Mouse (Mus musculus): ENCODE measurements around the gene March2.
A peak's percentile ranks its signal among the peaks of the same experiment; 100 is the strongest.
"Not testable (repeated sequence)": the region's sequence is repeated elsewhere in the genome, so short reads cannot be mapped to it uniquely, and the experiment has no call there.

Gene March2

GRCm38 (mm10) chr17:33718384-33718881 lies at the start of gene March2:
March2 (minus strand) TSS chr17:33718670.
- ATAC-seq (ENCODE audit: insufficient number of reproducible peaks, low FRiP score, low TSS enrichment) = peak; percentile 100

- no peak for ATAC-seq (ENCODE audit: insufficient number of reproducible peaks, low FRiP score, low TSS enrichment)
These were observed 47.9 kb upstream of the March2 start for GRCm38 (mm10) chr17:33766389-33766788.

GRCm38 (mm10) chr17:33760255-33761165 lies 42.0 kb upstream of the March2 start, which contains the start of gene Rab11b:
Rab11b (minus strand) TSS chr17:33760530.
- ATAC-seq (ENCODE audit: insufficient number of reproducible peaks, low FRiP score, low TSS enrichment) = peak; percentile 99

- ATAC-seq (ENCODE audit: insufficient number of reproducible peaks, low FRiP score, low TSS enrichment) = peak; percentile 18; the same call in 1 of the 2 replicates
These were observed 41.3 kb upstream of the March2 start for GRCm38 (mm10) chr17:33759767-33760254.

- no peak for ATAC-seq (ENCODE audit: insufficient number of reproducible peaks, low FRiP score, low TSS enrichment)
These were observed 38.8 kb upstream of the March2 start for GRCm38 (mm10) chr17:33757231-33757630.

GRCm38 (mm10) chr17:33756108-33756790 lies 37.8 kb upstream of the March2 start:
- ATAC-seq (ENCODE audit: insufficient number of reproducible peaks, low FRiP score, low TSS enrichment) = no peak

- no peak for ATAC-seq (ENCODE audit: insufficient number of reproducible peaks, low FRiP score, low TSS enrichment)
These were observed 37.1 kb upstream of the March2 start for GRCm38 (mm10) chr17:33755418-33756107.

GRCm38 (mm10) chr17:33754656-33755055 lies 36.2 kb upstream of the March2 start:
- ATAC-seq (ENCODE audit: insufficient number of reproducible peaks, low FRiP score, low TSS enrichment) = no peak

GRCm38 (mm10) chr17:33752297-33752696 lies 33.8 kb upstream of the March2 start:
- ATAC-seq (ENCODE audit: insufficient number of reproducible peaks, low FRiP score, low TSS enrichment) = no peak

GRCm38 (mm10) chr17:33751181-33751580 lies 32.7 kb upstream of the March2 start:
- no peak for ATAC-seq (ENCODE audit: insufficient number of reproducible peaks, low FRiP score, low TSS enrichment)

GRCm38 (mm10) chr17:33749451-33749850 lies 31.0 kb upstream of the March2 start:
- no peak for ATAC-seq (ENCODE audit: insufficient number of reproducible peaks, low FRiP score, low TSS enrichment)

- ATAC-seq (ENCODE audit: insufficient number of reproducible peaks, low FRiP score, low TSS enrichment) = no peak
These were observed 27.5 kb upstream of the March2 start for GRCm38 (mm10) chr17:33746011-33746410.

GRCm38 (mm10) chr17:33744686-33745384 lies 26.4 kb upstream of the March2 start:
- ATAC-seq (ENCODE audit: insufficient number of reproducible peaks, low FRiP score, low TSS enrichment) = no peak

- no peak for ATAC-seq (ENCODE audit: insufficient number of reproducible peaks, low FRiP score, low TSS enrichment)
These were observed 23.9 kb upstream of the March2 start for GRCm38 (mm10) chr17:33742420-33742819.

- ATAC-seq (ENCODE audit: insufficient number of reproducible peaks, low FRiP score, low TSS enrichment) = not testable (repeated sequence)
These were observed 15.1 kb upstream of the March2 start for GRCm38 (mm10) chr17:33733526-33733925.

- not testable (repeated sequence) for ATAC-seq (ENCODE audit: insufficient number of reproducible peaks, low FRiP score, low TSS enrichment)
These were observed 14.2 kb upstream of the March2 start for GRCm38 (mm10) chr17:33732556-33733083.

- no peak for ATAC-seq (ENCODE audit: insufficient number of reproducible peaks, low FRiP score, low TSS enrichment)
These were observed 10.7 kb upstream of the March2 start for GRCm38 (mm10) chr17:33729215-33729614.

GRCm38 (mm10) chr17:33728396-33728795 lies 9.9 kb upstream of the March2 start:
- no peak for ATAC-seq (ENCODE audit: insufficient number of reproducible peaks, low FRiP score, low TSS enrichment)

- ATAC-seq (ENCODE audit: insufficient number of reproducible peaks, low FRiP score, low TSS enrichment) = no peak
These were observed 1.4 kb upstream of the March2 start for GRCm38 (mm10) chr17:33719736-33720378.
